Mouse (Mus musculus) MEL (cell line): ENCODE measurements around the gene Tmprss6. TPM values are rescaled to one million over a fixed set of nuclear protein-coding genes. Genes with fewer than 3 reads are reported as not detected.

Experiments used
- DNase-seq: peaks from one replicate; pipeline ENCODE4 v3.0.0; 2011; ENCODE audit warnings: low read depth, low spot score
- H3K27ac ChIP-seq: 2 replicates; pipeline ENCODE4 v1.5.1; 2012; ENCODE audit warnings: low read depth, mild to moderate bottlenecking, control low read depth, low read length, moderate library complexity; ENCODE audit not compliant: control insufficient read depth
- H3K27me3 ChIP-seq, 2 experiments: fragments of 150-350 bp in 1 of 2; sonication (generic) in 1 of 2; 2 replicates each; pipeline ENCODE4 v1.6.1; 2012; ENCODE audit warnings: low read length in 2 of 2, mild to moderate bottlenecking in 2 of 2, improper control_type of control experiment in 1 of 2, moderate library complexity in 1 of 2; ENCODE audit not compliant: insufficient read depth in 2 of 2, control insufficient read depth in 1 of 2
- H3K36me3 ChIP-seq, 2 experiments: 2 replicates each; pipeline ENCODE4 v1.6.1; 2012 to 2014; ENCODE audit warnings: low read length in 2 of 2, improper control_type of control experiment in 1 of 2, inconsistent platforms in 1 of 2, mild to moderate bottlenecking in 1 of 2; ENCODE audit not compliant: insufficient read depth in 2 of 2, control insufficient read depth in 1 of 2
- H3K4me1 ChIP-seq, 2 experiments: fragments of 150-350 bp in 1 of 2; sonication (generic) in 1 of 2; 2 replicates each; pipeline ENCODE4 v1.6.1; 2012; ENCODE audit warnings: low read length in 2 of 2, improper control_type of control experiment in 1 of 2, mild to moderate bottlenecking in 1 of 2; ENCODE audit not compliant: insufficient read depth in 2 of 2, control insufficient read depth in 1 of 2
- H3K4me3 ChIP-seq, 2 experiments: fragments of 150-350 bp in 1 of 2; sonication (generic) in 1 of 2; 2 replicates each; pipeline ENCODE4 v1.5.1; 2012; ENCODE audit warnings: low read depth in 2 of 2, low read length in 2 of 2, mild to moderate bottlenecking in 2 of 2, moderate library complexity in 2 of 2, control low read depth in 1 of 2, improper control_type of control experiment in 1 of 2; ENCODE audit not compliant: control insufficient read depth in 1 of 2, insufficient read depth in 1 of 2
- H3K79me2 ChIP-seq: 2 replicates; pipeline ENCODE4 v1.6.1; 2012; ENCODE audit warnings: mild to moderate bottlenecking, low read length, moderate library complexity; ENCODE audit not compliant: control insufficient read depth, poor library complexity, insufficient read depth
- H3K9ac ChIP-seq: 2 replicates; pipeline ENCODE4 v1.6.1; 2012; ENCODE audit warnings: low read depth, mild to moderate bottlenecking, control low read depth, low read length, moderate library complexity; ENCODE audit not compliant: control insufficient read depth, poor library complexity, severe bottlenecking
- H3K9me3 ChIP-seq: fragments of 150-350 bp; sonication (generic); replicated peaks from 2 replicates; pipeline ENCODE4 v1.6.1; 2012; ENCODE audit warnings: mild to moderate bottlenecking, low read length, improper control_type of control experiment, moderate library complexity; ENCODE audit not compliant: insufficient read depth
- BHLHE40 ChIP-seq: IDR thresholded peaks from 2 replicates; pipeline ENCODE4 v1.6.1; 2012; ENCODE audit warnings: low read depth, mild to moderate bottlenecking, inconsistent platforms, low read length, improper control_type of control experiment, borderline replicate concordance
- CHD1 ChIP-seq: IDR thresholded peaks from 2 replicates; pipeline ENCODE4 v1.6.1; 2012; ENCODE audit warnings: low read depth, mild to moderate bottlenecking, inconsistent platforms, low read length, improper control_type of control experiment
- CTCF ChIP-seq, 3 experiments: IDR thresholded peaks in 2 of 3; conservative IDR thresholded peaks in 1 of 3; 2 replicates each; pipeline ENCODE4 v1.5.1; 2011 to 2012; ENCODE audit warnings: low read length in 3 of 3, low read depth in 2 of 3, mild to moderate bottlenecking in 2 of 3, improper control_type of control experiment in 1 of 3, inconsistent platforms in 1 of 3, mixed read lengths in 1 of 3, moderate library complexity in 1 of 3; ENCODE audit not compliant: control insufficient read depth in 1 of 3, insufficient read depth in 1 of 3, poor library complexity in 1 of 3, severe bottlenecking in 1 of 3
- EP300 ChIP-seq, 2 experiments: IDR thresholded peaks; 2 replicates each; pipeline ENCODE4 v1.6.1; 2011; ENCODE audit warnings: improper control_type of control experiment in 2 of 2, low read length in 2 of 2, low read depth in 1 of 2, mild to moderate bottlenecking in 1 of 2
- ETS1 ChIP-seq: IDR thresholded peaks from 2 replicates; pipeline ENCODE4 v1.6.1; 2012; ENCODE audit warnings: low read depth, mild to moderate bottlenecking, inconsistent platforms, low read length, improper control_type of control experiment, moderate library complexity
- GATA1 ChIP-seq: IDR thresholded peaks from 2 replicates; pipeline ENCODE4 v1.6.1; 2011; ENCODE audit warnings: low read depth, low read length, improper control_type of control experiment
- HCFC1 ChIP-seq: IDR thresholded peaks from 2 replicates; pipeline ENCODE4 v1.6.1; 2012; ENCODE audit warnings: low read depth, mild to moderate bottlenecking, inconsistent platforms, low read length, improper control_type of control experiment, moderate library complexity
- JUND ChIP-seq: IDR thresholded peaks from 2 replicates; pipeline ENCODE4 v1.6.1; 2011; ENCODE audit warnings: low read depth, mild to moderate bottlenecking, improper control_type of control experiment, low read length
- MAFK ChIP-seq: IDR thresholded peaks from 2 replicates; pipeline ENCODE4 v1.6.1; 2011; ENCODE audit warnings: low read depth, mild to moderate bottlenecking, low read length, improper control_type of control experiment, borderline replicate concordance
- MAX ChIP-seq: IDR thresholded peaks from 2 replicates; pipeline ENCODE4 v1.6.1; 2011; ENCODE audit warnings: low read length, improper control_type of control experiment
- MAZ ChIP-seq: IDR thresholded peaks from 2 replicates; pipeline ENCODE4 v1.6.1; 2012; ENCODE audit warnings: low read depth, mild to moderate bottlenecking, inconsistent platforms, low read length, improper control_type of control experiment
- MEF2A ChIP-seq: IDR thresholded peaks from 2 replicates; pipeline ENCODE4 v1.6.1; 2014; ENCODE audit warnings: low read depth, mild to moderate bottlenecking, inconsistent platforms, low read length, improper control_type of control experiment; ENCODE audit not compliant: poor library complexity, insufficient replicate concordance, severe bottlenecking; ENCODE audit errors: extremely low read depth
- MXI1 ChIP-seq: IDR thresholded peaks from 2 replicates; pipeline ENCODE4 v1.6.1; 2011; ENCODE audit warnings: mild to moderate bottlenecking, low read depth, low read length, improper control_type of control experiment
- MYB ChIP-seq: IDR thresholded peaks from 2 replicates; pipeline ENCODE4 v1.6.1; 2011; ENCODE audit warnings: mild to moderate bottlenecking, low read depth, low read length, improper control_type of control experiment
- MYC ChIP-seq: IDR thresholded peaks from 2 replicates; pipeline ENCODE4 v1.6.1; 2011; ENCODE audit warnings: low read depth, mild to moderate bottlenecking, low read length, improper control_type of control experiment, moderate library complexity
- NELFE ChIP-seq: IDR thresholded peaks from 2 replicates; pipeline ENCODE4 v1.6.1; 2011; ENCODE audit warnings: low read depth, low read length, improper control_type of control experiment
- POLR2A ChIP-seq, 2 experiments: IDR thresholded peaks; 2 replicates each; pipeline ENCODE4 v1.6.1; 2011 to 2012; ENCODE audit warnings: low read length in 2 of 2, mild to moderate bottlenecking in 2 of 2, control low read depth in 1 of 2, improper control_type of control experiment in 1 of 2, low read depth in 1 of 2, moderate library complexity in 1 of 2; ENCODE audit not compliant: control insufficient read depth in 1 of 2, insufficient read depth in 1 of 2, poor library complexity in 1 of 2
- POLR2AphosphoS2 ChIP-seq: IDR thresholded peaks from 2 replicates; pipeline ENCODE4 v1.6.1; 2011; ENCODE audit warnings: low read length, improper control_type of control experiment
- RCOR1 ChIP-seq: IDR thresholded peaks from 2 replicates; pipeline ENCODE4 v1.6.1; 2012; ENCODE audit warnings: low read depth, mild to moderate bottlenecking, inconsistent platforms, low read length, improper control_type of control experiment
- SIN3A ChIP-seq: IDR thresholded peaks from 2 replicates; pipeline ENCODE4 v1.6.1; 2012; ENCODE audit warnings: low read length, improper control_type of control experiment, inconsistent platforms
- SMC3 ChIP-seq: IDR thresholded peaks from 2 replicates; pipeline ENCODE4 v1.6.1; 2011; ENCODE audit warnings: low read depth, low read length, improper control_type of control experiment
- TAL1 ChIP-seq: IDR thresholded peaks from 2 replicates; pipeline ENCODE4 v1.6.1; 2012; ENCODE audit warnings: mild to moderate bottlenecking, inconsistent platforms, low read length, moderate library complexity, mixed read lengths
- TBP ChIP-seq: IDR thresholded peaks from 2 replicates; pipeline ENCODE4 v1.8.0; 2011; ENCODE audit warnings: low read depth, low read length, improper control_type of control experiment
- TCF12 ChIP-seq: IDR thresholded peaks from 2 replicates; pipeline ENCODE4 v1.6.1; 2014; ENCODE audit warnings: low read depth, mild to moderate bottlenecking, inconsistent platforms, low read length, improper control_type of control experiment, moderate library complexity
- USF1 ChIP-seq: IDR thresholded peaks from 2 replicates; pipeline ENCODE4 v1.6.1; 2014; ENCODE audit warnings: low read depth, mild to moderate bottlenecking, inconsistent platforms, low read length, improper control_type of control experiment, moderate library complexity
- ZC3H11A ChIP-seq: IDR thresholded peaks from 2 replicates; pipeline ENCODE4 v1.6.1; 2012; ENCODE audit warnings: low read depth, mild to moderate bottlenecking, inconsistent platforms, low read length, improper control_type of control experiment
- ZKSCAN1 ChIP-seq: IDR thresholded peaks from 2 replicates; pipeline ENCODE4 v1.6.1; 2012; ENCODE audit warnings: low read depth, mild to moderate bottlenecking, inconsistent platforms, low read length, improper control_type of control experiment, moderate library complexity
- ZMIZ1 ChIP-seq: IDR thresholded peaks from 2 replicates; pipeline ENCODE4 v1.6.1; 2012; ENCODE audit warnings: low read depth, mild to moderate bottlenecking, inconsistent platforms, low read length, improper control_type of control experiment, moderate library complexity
- polyA plus RNA-seq, 2 experiments: library from polyadenylated mRNA; stranded (reverse) in 1 of 2; unstranded in 1 of 2; fragments of >175 nt in 1 of 2; fragments of >200 nt in 1 of 2; gene quantifications; 2 replicates each; pipeline versions ENCODE4 v1.2.1 to v1.2.4; 2012; ENCODE audit warnings: low replicate concordance in 2 of 2, low read depth in 1 of 2; ENCODE audit not compliant: insufficient read length in 2 of 2, insufficient read depth in 1 of 2, missing spikeins in 1 of 2
- total RNA-seq: library from RNA; depleted of rRNA; stranded (reverse); fragments of 300-350 nt; gene quantifications from 2 replicates; pipeline ENCODE4 v1.2.3, GENCODE M21; 2012

Gene Tmprss6
- total and polyA plus RNA-seq, 3 experiments = 0.11 to 0.12 TPM; not detected in 1

DNA sequence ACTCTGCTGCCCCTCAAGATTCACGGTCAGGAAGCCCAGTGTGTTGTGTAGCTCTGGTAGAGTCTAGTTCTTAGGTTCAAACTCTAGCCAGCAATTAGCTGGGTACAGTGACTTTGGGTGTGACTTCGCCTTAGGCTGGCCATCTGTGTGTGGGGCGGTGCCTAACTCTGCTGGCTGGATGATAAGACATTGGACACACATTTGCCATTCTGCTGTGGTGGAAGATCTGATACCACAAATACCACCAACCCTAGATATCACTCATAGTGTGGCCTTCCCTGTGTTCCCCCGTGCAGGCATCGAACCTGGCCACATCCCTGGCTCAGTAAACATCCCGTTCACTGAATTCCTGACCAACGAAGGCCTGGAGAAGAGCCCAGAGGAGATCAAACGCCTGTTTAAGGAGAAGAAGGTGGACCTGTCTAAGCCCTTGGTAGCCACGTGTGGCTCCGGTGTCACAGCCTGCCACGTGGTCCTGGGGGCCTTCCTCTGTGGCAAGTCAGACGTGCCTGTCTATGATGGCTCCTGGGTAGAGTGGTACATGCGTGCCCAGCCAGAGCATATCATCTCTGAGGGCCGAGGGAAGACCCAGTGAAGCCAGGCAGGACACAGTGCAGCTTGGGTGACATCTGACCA, 55.2 kb downstream of the Tmprss6 start:
- TF ChIP-seq ZC3H11A = no peak
- TF ChIP-seq MYB = no peak
- no peak for TF ChIP-seq MEF2A
- no peak for TF ChIP-seq CHD1
- TF ChIP-seq MAZ = no peak; the same call in 1 of the 2 replicates
- TF ChIP-seq TCF12 = peak; percentile 97
- TF ChIP-seq MYC = peak; percentile 93
- TF ChIP-seq MAX = peak; percentile 94
- peak; percentile 90 for TF ChIP-seq ETS1
- TF ChIP-seq POLR2AphosphoS2 = peak; percentile 32; the same call in 1 of the 2 replicates
- TF ChIP-seq CTCF (IDR thresholded peaks at IDR 0.05 in 2 of 3, conservative IDR thresholded peaks at IDR 0.05 in 1 of 3; ENCODE audit: control insufficient read depth in 1 of 3, insufficient read depth in 1 of 3, low read depth in 2 of 3, low read length in 3 of 3, poor library complexity in 1 of 3, severe bottlenecking in 1 of 3) = no peak
- TF ChIP-seq MXI1 = peak; percentile 93
- peak; percentile 88 for TF ChIP-seq SIN3A
- TF ChIP-seq POLR2A (IDR thresholded peaks at IDR 0.05; ENCODE audit: control insufficient read depth in 1 of 2, insufficient read depth in 1 of 2, low read depth in 1 of 2, low read length in 2 of 2, poor library complexity in 1 of 2) = 0 out of 4 replicates have a peak, but pooled peaks of 1 of the 2 experiments have one; percentile 33
- peak; percentile 93 for TF ChIP-seq GATA1
- TF ChIP-seq NELFE = no peak
- peak; percentile 93 to 94 for TF ChIP-seq EP300 (IDR thresholded peaks at IDR 0.05; ENCODE audit: low read depth in 1 of 2, low read length in 2 of 2)
- TF ChIP-seq BHLHE40 = peak; percentile 79
- TF ChIP-seq ZMIZ1 = no peak
- peak; percentile 75; the same call in 1 of the 2 replicates for TF ChIP-seq USF1
- TF ChIP-seq RCOR1 = peak; percentile 87
- peak; percentile 74; the same call in 1 of the 2 replicates for TF ChIP-seq MAFK
- no peak for TF ChIP-seq SMC3
- 0 out of 2 replicates have a peak, but pooled peaks have one; percentile 37 for TF ChIP-seq TBP
- 0 out of 2 replicates have a peak, but pooled peaks have one; percentile 13 for TF ChIP-seq JUND
- TF ChIP-seq HCFC1 = no peak
- TF ChIP-seq ZKSCAN1 = no peak
- TF ChIP-seq TAL1 = peak; percentile 95
- Histone ChIP-seq H3K4me1 (peaks cover 13 to 26% of the 10 kb centered on the region in 2 experiments), H3K9ac (peak overlapping the region; percentile 49), H3K9me3 (no peaks in the 10 kb centered on the region), H3K79me2 (no peaks in the 10 kb centered on the region), H3K36me3 (peaks cover 0 to 16% of the 10 kb centered on the region in 2 experiments; a peak in 2 of 4 replicates), H3K27me3 (no peaks in the 10 kb centered on the region), H3K27ac (peak overlapping the region; percentile 91), H3K4me3 (no peak overlapping the region)
- peak; percentile 89 for DNase-seq
